Mouse (Mus musculus): Measurements from ENCODE around the gene Cux2.

The Cux2 gene

DNA sequence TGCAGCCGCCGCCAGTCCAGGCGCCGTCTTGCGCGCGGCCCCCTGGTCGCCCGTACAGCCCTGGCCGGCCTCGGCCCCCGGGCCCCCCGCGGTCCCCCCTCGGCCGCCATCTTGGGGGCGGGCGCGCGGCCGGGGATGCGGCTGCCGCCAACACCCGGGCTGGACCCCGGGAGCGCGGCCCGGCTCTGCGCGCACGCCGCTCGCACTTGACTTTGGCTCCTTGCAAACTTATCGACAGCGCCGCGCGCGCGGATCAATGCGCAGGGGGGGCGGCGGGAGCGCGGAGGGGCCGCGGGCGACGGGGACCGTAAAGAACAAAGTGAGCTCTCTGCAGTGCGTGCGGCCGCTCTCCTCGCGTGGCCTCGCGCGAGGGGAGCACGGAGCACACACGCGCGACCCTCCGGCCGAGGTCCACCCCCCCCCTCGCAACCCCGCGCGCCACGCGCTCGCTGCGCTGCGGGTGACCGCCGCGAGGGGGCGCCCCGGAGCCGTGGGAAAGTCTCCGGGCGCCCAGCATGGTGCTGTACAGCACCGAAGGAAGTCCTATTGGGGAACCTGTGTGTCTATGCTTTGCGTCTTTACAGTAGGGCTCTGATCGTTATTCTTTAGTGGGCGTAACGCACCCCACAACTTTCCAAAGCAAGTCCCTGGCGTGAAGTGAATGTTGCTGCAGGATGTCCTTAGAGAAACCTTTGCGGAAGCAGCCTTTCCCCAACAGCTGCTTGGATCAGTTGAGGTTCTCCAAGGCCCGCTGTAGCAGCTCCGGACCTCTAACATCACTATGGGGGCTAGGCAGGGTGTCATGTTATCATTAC lies at the start of gene Cux2:
Gene Cux2, minus strand, starts transcription at position 86 of the 815 bp plus-strand sequence.
- DNase-seq (ENCODE audit: low read depth) = no peak

DNA sequence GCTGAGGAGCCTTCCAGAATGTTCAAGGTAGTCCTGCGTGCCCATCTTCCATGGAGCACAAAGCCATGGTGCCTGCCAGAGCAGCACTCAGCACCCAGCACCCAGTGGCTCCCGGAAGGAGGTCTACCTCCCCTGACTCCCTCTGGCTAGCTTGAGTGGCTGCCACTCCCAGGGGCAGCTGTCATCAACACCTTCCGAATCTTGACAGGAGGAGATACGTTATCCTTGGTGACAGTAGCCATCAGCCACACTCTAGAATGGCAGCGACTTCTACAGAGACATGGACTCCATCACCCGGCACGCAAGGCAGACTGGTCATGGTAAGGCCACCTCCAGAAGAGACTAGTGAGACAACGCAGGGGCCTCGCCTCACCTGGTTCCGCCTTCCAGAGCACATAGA lies 44.5 kb upstream of the Cux2 start:
- no peak for DNase-seq (ENCODE audit: low read depth)

DNA sequence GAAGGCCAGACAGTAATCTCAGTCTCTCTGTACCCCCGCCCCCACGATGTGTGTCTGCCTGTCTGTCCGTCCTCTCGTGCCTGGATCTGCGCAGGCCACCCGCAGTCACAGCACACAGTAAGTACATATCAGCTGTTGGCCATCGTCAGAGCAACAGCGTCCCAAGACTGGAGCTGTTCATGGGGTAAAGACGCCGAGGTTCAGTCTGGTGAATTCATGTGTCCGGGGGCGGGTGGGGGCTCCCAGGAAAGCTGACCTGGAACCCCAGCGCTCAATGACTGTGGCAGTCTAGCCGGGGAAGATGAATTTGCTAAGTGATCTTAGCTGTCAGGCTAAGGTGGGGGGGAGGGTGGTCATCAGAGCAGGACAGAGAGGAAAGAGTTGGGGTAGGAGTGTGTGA lies 43.8 kb upstream of the Cux2 start:
- no peak for DNase-seq (ENCODE audit: low read depth)

DNA sequence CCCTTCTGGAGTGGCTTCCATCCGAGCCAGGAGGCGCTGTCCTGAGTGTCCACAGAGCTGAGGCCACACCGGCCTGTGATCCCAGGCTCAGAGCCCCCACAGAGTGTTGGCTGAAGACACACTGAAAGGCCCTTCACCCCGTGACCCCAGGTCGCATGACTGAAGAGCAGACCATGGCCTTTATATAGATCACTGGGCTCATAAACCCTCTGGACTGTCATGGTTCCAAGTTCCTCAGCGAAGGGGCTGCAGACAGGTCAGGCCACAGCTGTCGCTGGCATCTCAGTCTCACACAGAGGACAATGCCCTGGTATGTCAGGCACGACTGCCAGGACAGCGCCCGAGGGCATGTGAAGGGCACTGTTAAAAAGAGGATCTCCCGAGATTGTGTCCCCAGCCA lies 42.9 kb upstream of the Cux2 start:
- no peak for DNase-seq (ENCODE audit: low read depth)

DNA sequence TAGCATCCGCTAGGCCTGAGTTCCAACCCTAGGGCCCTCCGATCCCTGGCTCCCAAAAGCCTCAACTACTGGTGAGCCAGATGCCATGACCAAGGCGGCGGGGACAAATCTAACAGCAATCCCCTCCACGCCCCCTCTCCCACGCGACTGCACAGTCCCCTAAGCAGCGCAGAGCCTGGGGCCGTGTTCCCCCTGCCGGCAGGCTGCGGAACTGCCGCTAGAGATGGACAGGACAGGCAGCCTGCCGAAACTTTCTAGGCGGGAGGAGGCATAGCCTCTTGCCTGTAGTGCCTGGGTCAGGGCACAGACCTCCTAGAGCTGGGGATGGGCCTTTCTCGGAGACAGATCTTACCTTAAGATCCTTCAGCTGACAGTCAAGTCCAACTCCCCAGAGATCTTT lies 41.2 kb upstream of the Cux2 start:
- DNase-seq (ENCODE audit: low read depth) = peak; percentile 39

DNA sequence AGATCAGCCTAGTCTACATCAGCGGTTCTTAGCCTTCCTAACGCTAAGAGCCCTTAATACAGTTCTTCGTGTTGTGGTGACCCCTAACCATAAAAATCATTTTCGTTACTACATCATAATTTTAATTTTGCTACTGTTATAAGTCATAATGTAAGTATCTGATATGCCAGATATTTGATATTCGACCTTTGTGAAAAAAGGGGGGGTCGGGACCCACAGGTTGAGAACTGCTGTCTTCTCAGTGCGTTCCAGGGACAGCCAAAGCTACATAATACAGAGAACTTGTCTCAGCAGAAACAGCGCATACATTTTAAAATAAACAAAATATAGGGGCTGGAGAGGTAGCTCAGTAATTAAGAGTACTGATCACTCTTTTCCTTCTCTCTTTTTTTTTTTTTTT lies 39.8 kb upstream of the Cux2 start:
- DNase-seq (ENCODE audit: low read depth) = no peak

DNA sequence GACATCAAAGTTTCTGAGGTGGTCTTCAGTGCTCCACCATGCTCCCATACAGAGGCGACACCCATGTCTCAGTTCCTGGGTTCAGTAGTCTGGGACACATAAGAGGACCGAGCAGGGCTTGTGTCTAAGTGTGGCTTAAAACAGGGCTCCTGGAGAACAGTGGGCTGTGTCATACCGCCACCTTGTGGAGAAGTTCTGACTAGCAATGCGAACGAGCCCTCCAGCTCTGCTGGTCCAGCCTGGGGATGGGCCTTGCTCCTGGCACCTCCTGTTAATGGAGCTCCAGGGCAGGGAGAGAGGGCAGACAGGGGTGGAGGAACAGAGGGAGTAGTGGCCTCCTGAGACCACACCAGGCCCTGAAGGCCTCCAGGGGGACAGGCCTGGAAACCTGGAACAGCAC lies 39.0 kb upstream of the Cux2 start:
- peak; percentile 79 for DNase-seq (ENCODE audit: low read depth)

DNA sequence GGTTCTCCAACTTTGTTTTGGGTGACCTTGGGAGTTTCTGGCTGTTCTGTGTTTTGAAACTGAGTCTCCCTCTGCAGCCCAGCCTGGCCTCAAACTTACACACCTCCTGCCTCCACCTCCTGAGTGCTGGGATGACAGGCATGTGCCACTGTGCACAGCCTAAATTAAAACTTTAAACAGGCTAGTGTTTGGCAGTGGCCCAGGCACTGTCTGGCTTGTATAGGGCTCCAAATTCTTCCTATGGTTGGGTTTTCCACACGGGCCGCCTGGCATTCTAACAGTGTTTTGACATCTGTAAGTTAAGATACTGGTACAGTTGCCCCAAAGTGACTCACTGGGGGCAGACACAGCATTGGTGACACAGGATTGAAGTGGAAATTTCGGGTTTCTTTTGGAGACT lies 36.2 kb upstream of the Cux2 start:
- DNase-seq (ENCODE audit: low read depth) = no peak

DNA sequence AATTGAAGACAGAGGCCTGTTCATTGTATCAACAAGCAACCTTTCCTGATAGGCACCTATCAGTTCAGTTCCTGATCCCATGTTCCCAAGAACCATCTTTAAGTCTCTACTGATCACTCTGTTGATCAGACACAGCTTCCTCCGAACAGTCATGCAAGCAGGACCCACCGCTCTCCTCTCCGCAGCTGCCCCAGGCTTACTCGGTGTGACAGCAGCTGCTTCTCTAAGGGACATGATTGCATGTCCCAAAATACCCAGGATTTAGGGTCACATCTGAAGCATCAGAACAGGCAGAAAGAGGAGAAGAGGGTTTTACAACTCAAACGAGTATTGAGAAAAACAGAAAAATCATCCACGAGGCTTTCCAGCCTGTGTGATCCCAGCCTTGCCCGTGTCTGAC lies 35.4 kb upstream of the Cux2 start:
- no peak for DNase-seq (ENCODE audit: low read depth)

DNA sequence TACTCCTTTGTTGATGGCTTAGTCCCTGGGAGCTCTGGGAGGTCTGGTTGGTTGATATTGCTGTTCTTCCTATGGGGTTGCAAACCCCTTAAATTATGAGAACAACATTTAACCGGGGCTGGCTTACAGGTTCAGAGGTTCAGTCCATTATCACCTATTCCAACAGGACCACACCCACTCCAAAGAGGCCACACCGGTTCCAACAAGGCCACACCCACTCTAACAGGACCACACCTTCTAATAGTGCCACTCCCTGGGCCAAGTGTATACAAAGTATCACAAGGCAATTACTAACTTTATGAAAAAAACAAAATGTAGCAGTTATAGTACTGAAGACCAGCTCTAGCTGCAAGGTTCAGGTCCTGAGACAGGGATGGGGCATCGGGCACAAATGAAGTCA lies 34.6 kb upstream of the Cux2 start:
- no peak for DNase-seq (ENCODE audit: low read depth)

DNA sequence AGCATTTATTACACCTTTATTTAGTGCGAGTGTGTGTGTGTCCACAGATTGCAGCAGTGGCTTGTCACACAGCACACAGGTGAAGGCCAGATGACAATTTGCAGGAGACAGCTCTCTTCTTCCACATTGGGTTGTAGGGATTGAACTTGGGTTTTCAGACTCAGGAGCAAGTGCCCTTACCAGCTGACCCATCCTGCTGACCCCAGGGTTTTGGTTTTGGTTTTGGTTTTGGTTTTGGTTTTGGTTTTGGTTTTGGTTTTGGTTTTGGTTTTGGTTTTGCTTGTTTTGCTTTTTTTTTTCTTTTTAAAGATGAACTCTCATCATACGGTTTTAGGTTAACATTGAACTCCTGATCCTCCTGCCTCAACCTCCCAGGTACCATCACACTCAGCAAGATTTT lies 33.4 kb upstream of the Cux2 start:
- no peak for DNase-seq (ENCODE audit: low read depth)

DNA sequence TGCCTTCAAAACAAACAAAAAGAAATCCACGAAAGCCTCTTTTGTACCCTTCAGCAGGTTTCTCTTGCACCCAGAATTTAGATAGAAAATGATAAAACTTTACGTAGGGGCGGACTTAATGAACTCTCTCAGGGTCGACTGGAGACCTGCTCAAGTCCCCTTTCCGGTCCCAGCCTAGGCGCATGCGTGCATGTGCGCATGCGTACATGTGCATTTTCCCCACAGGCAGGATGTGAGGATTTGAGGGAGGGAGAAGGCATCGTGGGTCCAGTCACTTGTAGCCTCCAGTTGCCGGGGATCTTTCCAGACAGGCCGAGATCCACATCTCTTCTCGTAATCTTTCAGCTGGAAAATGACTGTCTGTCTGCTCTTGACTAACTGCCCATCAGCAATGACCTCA lies 31.6 kb upstream of the Cux2 start:
- DNase-seq (ENCODE audit: low read depth) = no peak

DNA sequence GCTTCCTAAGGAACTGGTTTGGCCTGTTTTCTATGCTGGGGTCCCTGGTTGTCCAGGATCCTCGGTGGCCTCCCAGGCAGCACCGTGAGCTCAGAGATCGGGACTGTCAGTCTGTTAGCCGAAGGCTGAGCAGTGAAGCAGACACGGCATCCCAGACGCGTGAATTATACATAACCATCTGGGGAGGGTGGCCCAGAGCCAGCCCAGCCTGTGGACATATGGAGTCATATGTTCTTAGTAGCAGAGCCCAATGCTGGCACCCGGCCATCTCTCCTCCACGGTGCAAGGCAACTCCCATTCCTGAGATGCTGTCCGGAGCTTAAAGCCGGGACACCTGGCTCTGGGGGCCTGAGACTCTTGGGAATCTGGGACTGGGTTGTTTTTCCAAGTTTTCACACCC lies 31.0 kb upstream of the Cux2 start:
- no peak for DNase-seq (ENCODE audit: low read depth)

DNA sequence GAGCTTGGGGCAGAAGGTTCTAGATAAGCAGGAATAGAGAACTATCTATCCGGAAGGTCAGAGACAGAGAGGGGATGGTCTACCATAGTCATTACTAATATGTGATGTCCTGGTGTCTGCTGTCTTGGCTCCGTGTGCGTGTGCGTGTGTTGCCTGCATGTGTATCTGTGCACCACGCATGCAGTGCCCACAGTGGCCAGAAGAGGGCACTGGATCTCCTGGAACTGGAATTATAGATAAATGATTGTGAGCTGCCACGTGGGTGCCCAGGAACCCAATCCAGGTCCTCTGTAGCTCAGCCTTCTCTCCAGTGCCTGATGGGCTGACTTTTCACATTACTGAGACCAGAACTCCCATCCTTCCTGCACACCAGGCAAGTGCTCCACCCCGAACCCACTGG lies 29.9 kb upstream of the Cux2 start:
- no peak for DNase-seq (ENCODE audit: low read depth)

DNA sequence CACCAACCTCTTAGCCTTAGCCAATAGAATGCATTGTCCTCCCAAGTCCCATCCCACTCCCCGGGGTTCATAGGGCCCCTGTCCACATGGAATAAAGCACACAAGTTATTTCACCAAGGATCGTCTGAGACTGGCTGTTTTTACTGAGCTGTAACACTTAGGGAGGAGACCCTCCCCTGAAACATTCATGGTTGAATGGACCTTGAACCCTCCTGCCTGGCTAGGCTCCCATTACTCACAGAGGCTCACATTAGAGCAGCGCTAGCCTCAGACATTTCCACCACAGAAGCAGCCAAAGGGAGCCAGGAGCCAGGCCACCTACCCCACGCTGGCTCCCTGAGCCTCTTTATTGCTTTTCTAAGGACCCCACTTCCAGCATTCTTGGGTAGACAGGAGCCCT lies 27.3 kb upstream of the Cux2 start:
- no peak for DNase-seq (ENCODE audit: low read depth)

DNA sequence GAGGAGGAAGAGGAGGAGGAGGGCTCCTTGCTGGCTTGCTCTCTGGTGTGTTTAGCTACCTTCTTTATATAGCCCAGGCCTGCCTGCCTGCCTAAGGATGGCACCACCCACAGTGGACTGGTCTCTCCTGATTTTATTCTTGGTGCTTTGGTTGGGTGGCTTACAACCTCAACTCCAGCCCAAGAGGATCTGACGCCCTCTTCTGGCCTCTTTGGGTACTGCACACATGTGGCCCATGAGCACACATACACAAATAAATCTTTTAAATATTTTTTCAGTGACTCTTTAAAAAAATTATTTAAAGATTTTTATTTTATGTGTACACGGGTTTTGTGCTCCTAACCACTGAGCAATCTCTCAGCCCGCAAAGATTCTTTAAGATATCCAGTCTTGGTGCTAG lies 25.8 kb upstream of the Cux2 start:
- DNase-seq (ENCODE audit: low read depth) = no peak

DNA sequence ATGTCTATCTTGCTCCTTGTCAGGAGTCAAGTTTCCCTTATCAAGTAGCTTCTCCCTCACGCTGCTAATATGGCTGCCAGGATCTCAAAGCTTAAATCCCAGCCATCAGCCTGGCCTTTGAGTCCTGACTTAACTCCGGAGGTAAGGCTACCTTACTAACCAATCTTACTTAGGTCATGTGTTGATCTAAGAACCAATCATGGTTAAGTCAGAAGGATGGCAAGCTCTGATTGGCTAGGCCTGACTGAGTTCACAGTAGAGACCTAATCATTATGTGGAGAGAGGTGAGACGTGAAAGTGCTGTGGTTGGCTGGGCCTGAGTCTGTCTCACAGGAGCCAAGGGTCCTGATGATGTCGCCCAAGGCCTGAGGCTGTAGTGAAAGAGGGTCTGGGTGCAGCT lies 22.1 kb upstream of the Cux2 start:
- no peak for DNase-seq (ENCODE audit: low read depth)

DNA sequence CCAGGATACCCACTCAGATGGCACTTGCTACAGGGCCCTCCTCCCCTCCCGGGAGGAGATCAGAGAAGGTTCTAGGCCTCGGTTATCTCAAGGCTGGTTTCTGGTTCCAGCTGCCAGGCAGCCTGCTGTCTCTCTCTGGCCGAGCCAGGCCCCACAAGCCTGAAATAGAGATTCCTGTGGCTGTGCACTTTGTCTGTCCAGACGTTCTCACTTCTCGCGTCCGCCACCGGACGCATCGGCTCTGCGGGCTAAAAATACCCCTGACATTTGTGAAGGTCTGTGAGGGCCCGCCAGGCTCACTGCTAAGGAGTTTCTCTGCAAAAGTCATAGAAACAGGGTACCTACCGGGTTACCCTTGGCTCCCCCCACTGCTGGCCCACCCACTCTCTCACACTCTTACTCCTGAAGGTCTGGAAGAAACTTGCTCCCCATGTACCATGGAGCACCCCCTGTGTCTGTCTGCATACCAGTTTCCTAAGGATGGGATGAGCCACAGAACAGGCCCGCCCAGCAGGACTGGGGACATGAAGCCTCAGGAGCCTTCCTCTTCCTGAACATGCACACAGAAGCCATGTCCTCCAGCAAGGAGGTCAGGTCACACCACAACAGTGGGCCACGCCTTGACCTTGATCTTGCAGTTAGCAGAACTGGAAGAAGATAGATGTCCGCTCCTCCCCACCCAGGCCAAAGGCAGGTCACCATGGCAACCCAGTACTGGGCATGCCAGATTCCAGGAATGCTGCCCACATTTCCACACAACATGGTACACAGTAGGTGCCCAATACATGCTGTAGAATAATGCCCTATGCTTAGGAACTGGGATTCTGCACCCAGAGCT lies 21.3 kb upstream of the Cux2 start:
- no peak for DNase-seq (ENCODE audit: low read depth)

DNA sequence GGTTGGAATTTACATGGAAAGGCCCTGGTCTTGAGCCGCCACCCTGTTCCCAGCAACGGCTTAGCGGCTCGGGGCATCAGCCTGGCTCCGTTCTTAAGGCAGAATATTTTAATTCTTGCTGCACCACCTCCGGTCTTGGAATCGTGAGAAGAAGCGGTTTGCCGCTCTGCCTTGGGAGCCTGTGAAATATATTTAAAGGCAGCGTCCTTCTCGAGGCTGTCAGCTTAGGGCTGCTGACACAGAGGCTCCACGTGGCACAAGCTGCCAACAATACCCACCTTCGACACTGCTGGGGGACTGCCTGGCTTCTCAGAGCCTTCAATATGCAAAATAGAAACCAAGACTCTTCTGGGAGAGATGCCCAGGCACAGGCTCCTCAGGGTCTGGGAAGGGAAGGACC lies 18.7 kb upstream of the Cux2 start:
- no peak for DNase-seq (ENCODE audit: low read depth)

DNA sequence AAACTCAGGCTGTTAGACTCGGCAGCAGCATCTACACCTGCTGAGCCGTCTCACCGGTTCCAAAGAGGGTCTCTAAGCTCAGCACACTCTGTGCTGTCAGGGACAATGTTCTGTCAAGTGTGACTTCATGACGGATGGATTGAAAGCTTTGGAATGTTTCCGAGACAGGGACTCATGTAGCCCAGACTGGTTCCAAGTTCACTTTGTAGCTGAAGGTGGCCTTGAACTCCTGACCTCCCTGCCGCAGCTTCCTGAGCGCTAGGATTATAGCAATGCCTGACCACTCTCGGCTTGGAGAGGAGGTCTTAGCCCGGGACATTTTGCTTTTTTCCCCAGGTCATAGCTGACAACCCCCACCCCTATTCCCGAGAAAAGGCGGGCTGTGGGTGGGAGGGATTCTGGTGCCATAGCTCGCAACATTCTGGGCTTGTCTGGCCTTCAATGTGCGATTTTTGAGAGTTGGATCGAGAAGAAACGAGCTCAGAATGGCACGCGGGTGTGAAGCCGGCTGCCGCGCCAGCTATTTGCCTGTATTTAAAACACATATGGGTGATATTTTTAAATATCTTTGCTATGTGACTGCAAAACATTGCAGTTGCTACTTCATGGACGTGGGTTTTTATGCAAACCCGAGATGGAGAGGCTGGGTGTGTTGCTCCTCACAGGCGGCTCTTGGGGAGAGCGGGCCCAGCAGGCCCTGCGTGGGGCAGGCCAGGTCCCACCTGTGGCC lies 13.5 kb upstream of the Cux2 start:
- DNase-seq (ENCODE audit: low read depth) = no peak

DNA sequence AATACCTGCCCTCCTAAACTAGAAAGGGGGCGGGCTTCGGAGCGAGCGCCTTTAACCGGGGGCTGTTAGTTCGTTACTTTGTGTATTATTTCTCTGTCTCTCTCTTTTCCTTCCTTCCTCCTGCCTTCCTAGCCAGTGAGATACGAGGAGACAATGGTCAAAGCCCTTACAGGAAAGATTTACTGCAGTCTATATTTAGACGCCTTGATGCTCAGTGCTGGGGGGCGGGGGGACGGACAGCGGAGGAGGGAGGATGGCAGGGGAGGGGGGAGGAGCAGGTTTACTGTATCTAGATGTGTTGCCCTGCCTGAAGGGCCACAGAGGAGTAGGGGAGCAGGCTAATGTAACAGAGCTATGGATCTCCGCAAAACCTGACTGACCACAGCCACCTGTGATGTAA lies 12.6 kb upstream of the Cux2 start:
- no peak for DNase-seq (ENCODE audit: low read depth)

DNA sequence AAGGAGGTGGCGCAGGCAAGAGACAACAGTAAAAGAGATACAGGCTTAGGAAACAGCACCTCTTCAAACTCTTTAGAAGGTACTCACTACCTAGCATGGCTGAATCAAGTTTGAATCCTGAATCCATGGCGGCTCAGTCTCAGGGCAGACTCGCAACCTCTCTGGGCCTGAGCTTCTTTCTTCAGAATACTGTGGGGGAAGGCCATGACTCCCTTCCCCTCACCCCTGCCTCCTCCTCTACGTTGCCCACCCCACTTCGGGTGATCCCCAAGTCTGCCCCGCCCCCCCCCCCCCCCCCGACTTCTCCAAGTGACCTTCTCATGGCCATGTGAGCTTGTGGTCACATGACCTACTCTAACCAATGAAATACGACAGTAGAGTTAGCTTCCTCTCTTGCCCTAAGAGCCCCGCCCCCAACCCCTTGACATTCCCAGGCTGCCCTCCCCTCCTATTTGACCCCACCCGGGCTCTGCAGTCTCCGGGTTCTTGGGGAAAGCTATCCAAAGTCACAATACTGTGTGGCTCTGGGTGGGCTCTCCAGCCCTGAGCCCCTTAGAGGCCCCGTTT lies 10.9 kb upstream of the Cux2 start:
- DNase-seq (ENCODE audit: low read depth) = peak; percentile 82

Measured in 416B (cell line).